Mouse (Mus musculus) lung, postnatal 25 days (tissue): ENCODE data around the gene Gm45623.

Experiments used
- DNase-seq: peaks from one replicate; pipeline ENCODE4 v3.0.0; 2022; ENCODE audit warnings: low spot score

Gm45623 gene

DNA sequence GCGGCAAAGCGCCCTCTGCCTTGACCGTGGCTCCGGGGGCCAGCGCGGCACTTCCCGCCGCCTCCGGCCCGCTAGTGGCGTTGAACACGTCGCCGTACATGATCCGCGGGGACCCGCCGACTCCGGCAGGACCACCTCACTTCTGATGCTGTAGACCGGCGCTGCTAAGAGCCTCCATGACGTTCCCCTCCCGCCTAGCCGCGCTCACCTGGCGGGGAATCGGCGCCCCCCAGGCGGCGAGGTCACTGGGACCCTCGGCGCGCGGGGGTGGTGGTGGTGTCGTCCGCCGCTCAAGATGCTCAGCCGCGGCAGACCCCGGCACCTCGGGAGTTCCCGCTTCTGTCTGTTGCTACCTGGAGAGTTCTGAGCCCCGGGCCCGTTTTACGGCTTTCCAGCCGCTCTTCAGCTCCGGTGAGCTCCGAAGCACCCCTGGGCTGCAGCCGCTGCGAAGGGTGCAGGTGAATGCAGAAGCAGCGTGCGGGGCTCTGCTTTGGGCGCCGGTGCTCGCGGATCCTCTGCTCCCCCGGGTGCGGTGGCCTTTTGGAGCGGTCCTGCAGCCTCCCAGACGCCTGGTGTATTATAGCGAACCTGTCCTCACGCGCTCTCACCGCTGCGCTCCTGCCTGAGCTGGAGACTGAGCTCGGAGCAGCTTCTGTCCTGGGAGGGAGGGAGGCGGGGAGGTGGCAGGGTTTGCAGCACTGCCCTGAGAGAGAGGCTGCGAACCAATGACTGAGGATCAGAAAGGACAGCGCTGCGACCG lies at the start of gene Gm45623:
Gene Gm45623, minus strand, starts transcription at position 636 of the 760 bp plus-strand sequence.
- DNase-seq = no peak

DNA sequence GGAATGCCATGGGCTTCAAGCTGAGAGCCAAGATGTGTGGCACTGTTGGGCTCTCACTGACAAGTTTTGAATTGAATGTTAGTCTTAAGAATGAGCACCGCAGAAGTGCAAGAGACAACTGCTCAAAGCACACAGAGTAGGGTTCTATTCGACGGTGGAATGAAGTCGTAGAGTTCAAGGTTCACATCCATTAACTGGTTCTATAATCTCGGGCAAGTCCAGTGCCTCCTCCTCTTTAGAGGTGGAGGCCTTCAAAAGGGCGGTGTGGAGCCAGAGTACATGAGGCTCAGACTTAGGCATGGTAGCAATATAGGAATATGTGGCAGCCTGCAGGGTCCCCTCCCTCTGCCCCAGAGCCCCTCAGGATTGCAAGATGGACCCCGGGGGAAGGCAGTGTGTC lies 43.8 kb upstream of the Gm45623 start:
- no peak for DNase-seq

DNA sequence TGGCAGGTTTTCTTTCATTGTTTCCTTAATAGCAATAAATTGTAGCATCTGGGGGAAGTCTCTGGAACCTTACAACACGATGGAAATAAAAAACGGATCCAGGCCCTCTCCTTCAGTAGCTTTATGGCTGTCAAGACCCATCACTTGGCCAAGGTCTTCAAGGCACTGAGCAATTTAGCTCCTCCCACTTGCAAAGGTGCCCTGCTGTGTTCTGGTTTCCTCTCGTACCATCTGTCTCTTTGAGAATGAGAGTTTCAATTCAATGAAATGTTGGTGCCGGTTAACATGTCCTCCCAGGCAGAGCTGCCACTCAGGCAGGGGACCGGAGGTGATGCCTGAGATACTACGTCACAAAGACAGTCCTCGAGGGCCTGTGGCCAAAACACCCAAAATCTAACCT lies 41.9 kb upstream of the Gm45623 start:
- DNase-seq = no peak

DNA sequence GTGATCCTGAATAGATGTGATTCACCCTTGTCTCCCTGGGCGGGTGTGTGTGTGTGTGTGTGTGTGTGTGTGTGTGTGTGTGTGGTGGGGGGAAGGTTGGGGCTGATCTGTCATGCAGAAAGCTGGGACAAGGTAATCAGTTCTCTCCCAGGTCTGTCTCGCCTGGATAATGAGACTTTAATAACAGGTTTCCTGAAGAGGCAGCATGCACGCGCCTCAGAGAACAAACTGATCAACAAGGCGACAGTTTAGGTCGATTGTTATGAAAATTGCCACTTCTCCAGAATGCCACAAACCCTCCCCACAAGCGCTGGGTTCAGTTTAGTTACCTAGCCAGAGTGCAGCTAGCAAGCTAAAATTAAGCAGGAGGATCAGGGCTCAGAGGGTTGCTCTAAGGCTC lies 40.8 kb upstream of the Gm45623 start:
- no peak for DNase-seq

DNA sequence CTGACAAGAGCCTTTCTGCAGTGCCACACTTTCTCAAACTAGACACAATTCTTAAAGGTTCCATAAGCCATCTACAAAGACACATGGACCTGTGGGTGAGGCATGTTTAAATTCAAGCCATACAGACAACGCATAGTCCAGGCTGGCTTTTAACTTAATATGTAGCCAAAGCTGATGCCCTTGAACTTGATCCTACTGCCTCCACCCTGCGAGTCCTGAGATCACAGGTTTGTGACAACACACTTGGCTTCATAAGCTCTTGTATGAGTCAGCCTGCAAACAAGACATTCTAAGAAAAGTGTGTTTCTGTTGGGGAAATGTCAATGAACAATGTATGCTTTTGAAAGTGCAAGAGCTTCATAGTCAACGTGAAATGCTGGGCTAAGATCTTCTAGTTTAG lies 39.2 kb upstream of the Gm45623 start:
- DNase-seq = no peak

DNA sequence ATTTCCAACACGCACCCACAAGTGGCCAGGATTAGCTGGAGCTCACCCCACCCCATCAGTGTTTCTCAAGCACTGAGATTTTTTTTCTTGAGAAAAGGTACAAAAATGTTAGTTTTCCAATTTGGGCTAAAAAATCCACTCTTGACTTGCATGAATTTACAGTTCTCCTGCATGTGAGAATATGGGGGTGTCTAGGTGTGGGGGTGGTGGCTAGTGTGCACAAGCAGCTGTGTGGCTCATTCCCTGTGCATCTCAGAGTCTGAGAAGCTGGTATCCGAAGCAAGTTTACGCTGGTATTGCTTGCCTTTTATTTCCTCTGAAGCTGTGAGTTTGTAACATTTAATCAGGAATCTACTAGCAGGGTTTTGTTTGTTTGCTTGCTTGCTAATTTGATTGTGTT lies 37.1 kb upstream of the Gm45623 start:
- DNase-seq = no peak

DNA sequence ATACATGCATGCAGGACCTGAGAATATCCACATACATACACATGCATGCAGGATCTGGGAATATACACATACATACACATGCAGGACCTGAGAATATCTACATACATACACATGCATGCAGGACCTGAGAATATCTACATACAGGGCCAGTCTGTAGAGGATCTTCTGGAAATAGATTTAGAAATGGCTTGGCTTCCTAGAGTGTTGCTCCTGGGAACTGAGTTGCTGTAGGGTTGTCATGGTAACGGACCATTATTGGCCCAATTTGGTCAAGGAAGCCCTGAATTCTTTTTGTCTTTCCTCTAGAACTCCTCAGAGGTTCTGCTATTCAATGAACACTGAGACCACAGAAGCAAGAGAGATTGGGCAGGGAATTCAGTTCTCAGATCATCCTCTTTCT lies 29.0 kb upstream of the Gm45623 start:
- no peak for DNase-seq

DNA sequence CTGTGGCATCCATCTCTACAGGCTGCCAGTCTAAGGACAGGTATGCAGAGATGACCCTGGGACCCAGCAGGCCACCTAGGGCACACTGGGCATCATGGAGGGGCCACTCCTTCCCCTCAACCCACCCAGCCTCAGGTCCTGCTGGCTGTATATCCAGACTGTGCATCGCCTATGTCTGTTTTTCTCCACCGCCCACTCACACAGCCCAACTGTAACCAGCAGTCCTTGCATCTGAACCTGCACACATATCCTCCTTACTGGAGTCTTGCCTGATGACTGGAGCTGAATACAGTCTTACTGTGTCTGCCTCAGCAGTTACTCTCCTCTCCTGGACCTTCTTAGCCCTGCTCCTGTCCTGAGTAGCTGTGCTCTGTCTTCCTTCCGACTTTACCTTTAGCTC lies 28.1 kb upstream of the Gm45623 start:
- DNase-seq = no peak

DNA sequence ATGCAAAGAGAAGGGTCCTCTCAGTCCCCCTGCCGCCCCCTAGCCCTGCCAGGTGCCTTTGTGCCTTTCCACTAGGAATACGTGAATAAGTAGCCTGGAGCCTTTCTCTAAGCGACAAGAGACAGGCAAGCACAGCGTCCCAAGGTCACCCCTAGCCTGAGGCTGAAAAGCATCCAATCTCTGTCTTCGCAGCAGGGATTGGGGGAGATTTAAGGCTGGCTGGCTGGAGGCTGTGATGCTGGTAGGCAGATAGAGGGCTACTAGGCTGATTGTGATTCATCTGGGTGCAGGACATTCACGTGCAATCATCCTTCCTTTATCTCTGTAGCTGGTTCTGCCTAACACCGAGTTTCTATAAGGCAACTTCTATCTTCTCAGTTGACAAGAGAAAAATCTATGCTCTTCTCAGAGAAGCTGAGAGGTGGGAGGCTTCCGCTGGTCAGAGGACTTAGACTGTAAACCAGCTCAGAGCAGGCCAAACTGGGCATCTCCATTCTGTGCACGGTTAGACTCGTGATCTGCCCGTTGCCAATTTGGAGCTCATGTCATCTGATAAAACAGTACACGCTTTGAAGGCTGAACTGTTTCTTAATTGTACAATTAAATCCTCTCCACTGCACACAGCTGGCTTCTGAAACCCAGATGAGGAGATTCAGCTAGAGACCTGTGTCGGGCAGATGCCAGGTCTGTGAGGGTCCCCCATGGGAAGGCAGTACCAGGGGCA lies 27.3 kb upstream of the Gm45623 start:
- no peak for DNase-seq

DNA sequence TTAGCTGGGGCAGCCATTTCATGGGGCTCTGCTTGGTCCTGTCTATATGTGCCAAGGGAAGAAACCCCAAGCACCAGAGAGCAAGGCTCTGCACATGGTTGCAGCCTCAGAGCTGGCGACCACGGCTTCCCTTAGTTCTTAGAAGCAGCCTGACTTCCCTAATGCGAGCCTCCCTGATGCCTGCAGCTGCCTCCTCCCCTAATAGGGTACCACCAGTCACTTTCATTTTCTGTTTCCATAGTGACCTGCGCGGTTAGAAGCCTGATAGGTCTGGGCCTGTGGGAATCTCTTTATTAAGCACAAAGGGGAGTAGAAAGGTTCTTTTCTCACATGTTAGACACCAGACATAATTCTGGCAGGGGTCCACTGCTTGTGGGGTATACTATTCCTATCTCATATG lies 20.7 kb upstream of the Gm45623 start:
- no peak for DNase-seq

DNA sequence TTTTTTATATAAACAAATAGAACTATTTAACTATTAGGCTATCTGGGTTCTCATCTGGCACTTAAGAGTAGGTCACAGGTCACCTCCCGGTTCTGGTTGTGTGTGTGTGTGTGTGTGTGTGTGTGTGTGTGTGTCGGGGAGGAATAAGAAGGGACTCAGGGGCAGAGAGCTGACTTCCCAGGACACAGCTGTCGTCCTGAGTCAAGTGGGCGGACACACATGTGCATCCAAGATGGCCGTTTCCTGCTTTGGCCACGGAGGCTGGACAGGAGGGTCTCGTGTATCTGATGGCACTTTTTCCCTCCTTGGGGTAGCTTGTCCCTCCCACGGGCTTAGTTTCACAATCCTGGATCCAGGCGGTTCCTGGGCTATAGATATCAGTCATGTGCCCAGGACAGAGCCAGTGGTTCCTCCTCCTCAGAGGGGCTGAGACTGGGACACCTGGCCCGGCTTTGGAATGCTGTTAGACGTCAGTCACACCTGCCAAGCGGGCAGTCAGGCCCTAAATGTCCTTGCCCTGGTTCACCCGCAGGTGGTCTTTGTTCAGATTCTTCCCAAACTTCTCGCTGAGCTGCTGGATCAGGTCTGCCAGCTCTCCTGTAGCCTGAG lies 19.7 kb upstream of the Gm45623 start:
- no peak for DNase-seq

DNA sequence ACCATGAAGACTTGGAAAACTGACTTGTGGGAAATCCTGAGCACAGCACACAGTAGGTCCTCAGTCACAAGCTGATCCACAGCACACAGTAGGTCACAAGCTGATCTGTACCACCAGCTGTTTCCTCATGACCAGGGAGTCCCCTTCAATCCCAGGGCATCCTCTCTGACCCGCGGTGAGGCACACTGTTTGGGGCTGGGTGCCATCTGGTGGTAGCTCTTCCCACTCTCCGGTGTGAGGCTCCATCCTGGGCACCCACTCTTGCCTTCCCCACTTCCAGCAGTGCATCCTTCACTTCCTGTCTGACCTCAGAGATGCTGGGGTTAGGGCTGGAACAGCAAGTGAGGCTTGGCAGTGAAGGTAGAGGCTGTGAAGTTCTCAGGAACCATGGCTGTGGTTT lies 19.0 kb upstream of the Gm45623 start:
- no peak for DNase-seq

DNA sequence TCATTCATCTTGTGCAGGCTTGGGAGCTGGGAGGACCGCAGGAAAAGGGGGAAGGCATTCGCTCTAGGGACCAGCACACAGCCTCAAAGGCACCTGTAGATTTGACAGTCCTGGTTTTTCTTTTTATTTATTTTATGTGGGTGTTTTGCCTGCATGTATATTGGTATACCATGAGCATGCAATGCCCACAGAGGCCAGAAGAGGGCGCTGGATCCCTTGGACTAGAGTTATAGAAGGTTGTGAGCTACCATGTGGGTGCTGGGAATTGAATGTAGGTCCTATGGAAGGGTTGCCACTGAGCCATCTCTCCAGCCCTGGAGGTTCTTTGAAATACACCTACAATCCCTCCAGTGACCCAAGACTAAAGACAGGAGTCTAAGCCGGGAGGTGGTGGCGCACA lies 17.2 kb upstream of the Gm45623 start:
- DNase-seq = no peak

DNA sequence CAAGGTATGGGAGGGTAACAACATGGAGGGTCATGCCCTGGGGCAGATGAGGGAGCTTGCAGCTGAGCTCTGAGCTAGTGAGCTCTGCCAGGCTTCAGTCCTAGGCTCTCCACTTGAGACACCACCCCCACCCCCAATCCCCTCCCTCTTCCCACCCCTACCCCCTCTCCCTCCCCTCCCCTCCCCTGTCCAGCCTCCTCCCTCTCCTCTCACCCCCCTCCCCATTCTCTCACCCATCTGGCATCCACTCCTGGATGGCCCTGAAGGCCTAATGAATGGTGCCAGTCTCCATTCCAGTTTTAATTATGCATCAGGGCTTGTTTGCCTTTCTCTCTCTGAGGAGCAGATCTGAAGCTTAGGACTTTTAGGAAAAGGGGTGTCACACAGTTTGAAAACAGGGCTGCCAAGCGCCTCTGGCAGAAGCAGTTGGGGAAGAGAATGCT lies 16.5 kb upstream of the Gm45623 start:
- DNase-seq = no peak

DNA sequence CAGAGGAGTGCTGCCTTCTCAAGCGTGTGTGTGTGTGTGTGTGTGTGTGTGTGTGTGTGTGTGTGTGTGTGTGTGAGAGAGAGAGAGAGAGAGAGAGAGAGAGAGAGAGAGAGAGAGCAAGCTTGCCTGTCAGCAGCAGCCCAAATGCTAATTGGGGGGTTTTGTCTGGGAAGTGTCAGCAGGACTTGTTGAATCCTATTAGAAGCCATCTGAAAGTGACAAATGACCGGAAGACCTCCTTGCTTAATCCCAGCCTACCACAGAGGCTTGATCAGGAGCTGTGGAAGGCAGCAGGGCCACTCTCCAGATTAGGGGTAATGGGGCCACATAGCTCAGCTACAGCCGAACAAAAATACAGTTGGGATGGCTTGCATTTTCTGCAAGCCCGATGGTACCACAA lies 15.8 kb upstream of the Gm45623 start:
- DNase-seq = no peak

DNA sequence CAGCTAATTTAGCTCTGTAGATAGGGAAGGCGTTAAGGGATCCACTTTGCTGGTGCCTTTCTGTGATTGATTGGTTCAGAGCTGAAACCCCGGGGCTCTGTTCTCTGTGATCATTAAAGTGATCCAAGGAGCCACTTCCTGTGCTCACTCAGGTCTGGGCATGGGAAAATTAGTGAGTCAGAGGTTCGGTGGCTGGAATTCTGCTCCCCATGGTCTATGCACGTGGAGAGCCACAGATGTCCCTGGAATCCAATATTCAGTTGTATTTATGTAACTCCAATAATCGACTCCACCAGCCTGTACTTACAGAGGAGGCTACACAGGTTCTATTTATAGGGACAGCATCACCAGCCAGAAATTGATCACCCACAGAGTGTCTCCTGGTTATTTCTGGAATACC lies 12.6 kb upstream of the Gm45623 start:
- no peak for DNase-seq

DNA sequence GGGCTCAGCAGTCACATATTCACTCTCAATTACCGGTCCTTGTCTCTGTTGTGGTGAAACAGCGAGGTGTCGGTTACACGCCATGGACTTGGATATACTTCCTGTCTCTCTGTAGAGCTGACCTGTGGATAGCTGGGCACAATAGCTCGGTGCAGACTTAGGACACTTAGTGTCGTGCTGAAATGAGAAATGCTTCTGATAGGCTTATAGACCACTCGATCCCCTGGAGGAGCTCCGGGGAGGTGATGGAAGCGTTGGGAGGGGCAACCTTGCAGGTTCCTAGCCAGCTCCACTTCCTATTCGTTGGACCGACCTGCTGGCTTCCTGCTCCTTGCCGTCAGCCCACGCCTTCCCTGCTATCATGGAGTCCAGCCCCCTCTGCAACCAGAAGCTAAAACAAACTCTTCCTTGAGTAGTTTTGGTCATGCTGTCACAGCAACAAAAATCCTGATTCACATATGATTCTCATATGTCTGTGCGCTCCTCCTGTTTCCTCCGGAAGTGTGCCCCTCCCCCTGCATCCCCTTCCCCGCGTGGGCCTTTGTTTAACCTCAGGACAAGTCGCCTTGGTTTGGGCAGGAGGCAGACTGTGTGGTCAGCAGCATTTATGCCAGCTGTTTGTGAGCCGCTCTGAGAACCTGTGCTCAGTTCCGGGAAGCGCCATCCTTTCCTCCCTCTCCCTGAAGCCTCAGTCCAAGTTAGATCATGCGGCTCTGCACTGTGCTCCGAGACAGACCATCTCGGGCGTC lies 11.8 kb upstream of the Gm45623 start:
- DNase-seq = no peak

DNA sequence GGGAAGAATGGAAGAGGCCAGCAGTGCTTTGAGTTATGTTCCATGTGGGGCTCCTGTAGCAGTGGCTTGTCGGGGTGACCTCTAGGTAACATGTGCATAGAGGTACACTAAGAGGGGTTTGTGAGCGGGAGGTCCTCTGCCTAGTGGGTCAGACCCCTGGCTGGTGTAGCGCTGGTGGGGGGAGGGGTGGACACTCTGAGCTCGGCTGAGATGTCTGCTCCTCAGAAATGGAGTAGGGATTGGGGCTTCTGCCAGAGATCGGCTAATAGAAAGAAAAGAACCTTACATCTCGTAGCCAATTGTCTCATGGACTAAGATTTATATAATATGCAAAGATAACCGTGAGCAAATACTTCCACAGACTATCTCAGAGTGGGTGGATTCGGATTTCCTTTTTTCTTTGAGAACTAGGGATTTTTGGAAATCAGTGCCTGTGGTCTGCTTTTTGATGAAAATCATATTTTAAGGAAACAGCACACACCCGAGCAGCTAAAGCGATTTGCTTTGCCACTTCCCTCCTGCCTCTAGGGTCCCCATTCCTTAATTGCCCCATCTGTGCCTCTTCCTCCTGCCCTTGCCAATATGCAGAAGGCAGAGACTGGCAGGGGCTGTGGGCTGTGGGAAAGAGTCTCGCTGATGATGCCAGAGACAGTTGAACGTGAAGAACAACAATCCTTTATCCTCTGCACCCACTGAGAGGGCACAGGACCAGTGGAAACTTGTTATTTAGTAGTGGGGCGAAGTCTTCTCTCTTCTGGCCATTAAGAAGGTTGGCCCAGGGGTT lies 9.0 kb upstream of the Gm45623 start:
- DNase-seq = no peak

DNA sequence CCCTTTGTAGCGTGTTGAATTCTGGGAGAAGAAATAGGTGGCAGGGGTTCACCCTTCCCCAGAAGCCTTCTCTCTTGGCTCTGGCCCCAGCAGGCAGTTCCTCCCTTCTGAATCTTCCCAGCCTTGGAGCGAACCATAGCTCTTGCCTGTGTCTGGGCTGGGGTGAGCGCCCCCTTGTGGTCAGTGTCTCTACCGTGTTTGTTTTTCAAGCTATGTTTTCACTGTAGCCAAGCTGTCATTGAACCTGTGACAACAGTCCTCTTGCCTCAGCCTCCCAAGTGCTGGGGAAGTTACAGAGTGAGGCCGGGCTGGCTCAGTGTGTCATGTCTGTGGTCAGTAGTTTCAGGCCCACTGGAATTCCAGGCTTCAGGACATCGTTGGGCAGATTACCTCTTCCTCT lies 4.9 kb upstream of the Gm45623 start:
- peak; percentile 79 for DNase-seq

DNA sequence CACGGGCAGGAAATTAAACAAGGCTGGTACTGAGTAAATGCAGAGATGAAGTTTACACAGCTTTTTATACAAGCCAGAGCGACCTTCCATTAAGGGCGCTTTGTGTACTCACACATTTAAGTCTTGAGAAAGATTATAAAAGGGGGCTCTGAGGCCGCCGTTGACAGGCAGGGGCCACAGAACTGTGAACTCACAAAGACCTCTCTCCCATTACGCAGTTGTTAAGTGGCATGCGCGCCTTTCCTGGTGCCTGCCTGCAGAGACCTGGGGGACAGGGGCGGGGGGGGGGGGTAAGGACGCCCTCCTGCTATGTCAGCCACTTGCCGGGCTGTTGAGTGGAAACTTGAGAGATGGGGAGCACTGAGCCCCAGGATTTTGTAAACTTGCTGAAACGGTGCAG lies 3.6 kb upstream of the Gm45623 start:
- no peak for DNase-seq

DNA sequence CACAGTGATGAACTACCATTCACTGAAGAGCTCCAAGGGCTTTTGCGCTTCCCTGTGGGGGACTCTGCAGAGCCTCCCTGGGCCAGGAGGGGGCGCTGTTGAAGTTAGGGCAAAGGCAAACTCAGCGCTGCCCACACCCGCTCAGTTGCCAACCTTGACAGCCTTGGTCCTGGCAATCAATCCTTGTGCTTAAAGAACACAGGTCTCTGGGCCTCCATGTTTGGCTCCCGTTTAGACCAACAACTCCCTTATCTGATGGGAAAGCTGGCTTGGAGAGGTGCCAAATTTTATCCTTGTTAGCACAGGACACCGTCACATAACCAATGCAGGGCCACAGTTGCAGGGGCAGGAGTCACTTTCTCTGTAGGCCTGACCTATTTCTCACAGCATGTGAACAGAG lies 2.2 kb upstream of the Gm45623 start:
- DNase-seq = peak; percentile 29
